Mouse (Mus musculus) testis, postnatal 10 days (tissue): ENCODE measurements at regions not wholly inside any gene's neighbourhood (a gene's known extent, or its start where the extent isn't known, plus 50 kb on each side); places are given as distances from the start of the nearest gene placed in this dataset.

Source experiments
- DNase-seq: peaks from one replicate; pipeline ENCODE4 v3.0.0; 2021; ENCODE audit warnings: low spot score

DNA sequence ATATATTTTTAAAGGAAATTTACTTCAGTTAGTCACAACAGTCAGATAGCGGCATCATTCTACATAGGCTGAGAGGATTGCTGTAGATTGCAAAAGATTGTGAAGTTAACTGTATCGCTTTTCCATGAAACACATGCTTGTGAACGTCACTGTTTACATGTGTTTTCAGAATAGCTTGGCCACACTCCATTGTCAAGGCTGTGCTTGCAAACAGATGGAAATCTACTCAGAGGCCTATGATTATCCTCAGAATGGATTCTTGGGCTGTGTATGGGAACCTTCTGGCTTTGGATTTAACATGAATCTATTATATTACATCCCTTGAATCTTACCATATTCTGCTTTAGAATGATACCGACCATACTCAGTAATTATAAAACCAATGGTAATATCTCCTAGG lies 690.1 kb downstream of the Ttll7 start:
- no peak for DNase-seq

DNA sequence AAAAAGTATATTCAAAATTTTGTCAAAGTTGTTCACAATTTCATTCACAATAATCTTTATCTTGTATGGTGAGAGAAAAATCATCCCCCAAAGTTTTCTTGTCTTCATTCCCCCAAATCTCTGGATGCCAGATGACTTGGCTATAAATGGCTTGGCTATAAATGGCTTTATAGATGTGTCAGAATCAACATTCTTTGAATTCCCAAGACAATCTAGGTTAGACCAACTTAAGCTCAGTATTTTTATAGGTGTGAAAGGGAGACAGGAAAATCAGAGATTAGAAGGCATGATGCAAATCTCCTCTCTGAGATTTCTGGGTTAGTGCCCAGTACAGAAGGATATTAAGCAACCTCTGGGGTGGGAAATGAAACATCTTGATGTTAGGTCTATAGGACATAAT lies 685.4 kb downstream of the Ttll7 start:
- no peak for DNase-seq

DNA sequence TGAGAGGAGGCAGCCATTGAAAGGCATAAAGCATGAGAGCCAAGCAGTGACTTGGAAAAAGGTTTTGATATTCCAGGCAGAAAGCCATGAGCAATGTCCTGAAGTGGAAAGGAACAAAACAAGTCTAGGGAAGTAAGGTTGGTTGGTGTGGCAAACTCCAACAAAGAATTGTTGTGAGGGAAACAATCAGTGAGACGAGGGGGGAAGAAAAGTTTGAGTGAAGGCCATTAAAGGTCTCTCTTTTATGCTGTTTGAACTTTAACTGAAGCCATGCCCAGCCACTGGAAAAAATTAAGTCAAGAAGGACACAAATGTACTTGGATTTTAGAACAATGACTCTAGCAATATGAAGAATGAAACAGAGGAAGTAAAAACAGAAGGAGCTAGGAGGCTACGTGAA lies 680.0 kb downstream of the Ttll7 start:
- DNase-seq, result no peak

DNA sequence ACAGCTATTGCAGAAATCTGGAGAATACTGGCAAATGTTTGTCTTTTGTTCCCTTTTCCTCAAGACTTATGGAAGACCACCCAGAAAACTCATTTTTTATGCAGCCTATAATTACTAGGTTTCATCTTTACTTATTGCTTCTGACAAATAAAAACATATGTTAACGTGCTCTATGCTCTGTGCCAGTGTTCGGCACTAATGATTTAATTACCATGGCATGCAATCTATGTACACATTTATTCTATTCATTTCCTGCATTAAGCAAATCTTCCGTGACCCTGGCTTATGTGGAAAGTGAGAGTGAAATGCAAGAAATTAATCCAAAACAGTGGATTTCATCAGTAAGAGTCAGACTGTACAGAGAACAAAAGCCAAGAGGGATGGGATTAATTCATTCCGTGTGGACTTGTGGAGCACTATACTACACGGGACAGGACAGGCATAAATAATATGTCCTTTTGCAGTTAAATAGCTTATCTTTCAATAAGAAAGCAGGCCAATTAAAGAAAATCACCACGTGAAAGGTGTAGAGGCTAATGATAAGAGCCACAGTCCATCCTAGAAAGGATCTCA lies 679.5 kb downstream of the Ttll7 start:
- DNase-seq, result no peak
